10 mouse cellular contexts compared by ENCODE assay signal in genomic region chr9:60456651-60457050, GRCm38 (mm10).
DNase-seq lines count a peak whose midpoint lies in the region; ATAC-seq lines count a peak whose summit lies in the region.
"Had no signal": no experiment of that assay in that cellular context is flagged by ENCODE, and none has a peak within 500 bp of the region (broad histone marks: within the 10 kb centered on the region; RNA-seq: fewer than 3 reads in every experiment).

No protein-coding gene starts in this region.

- no peaks in the 10 kb centered on the region for H3K27me3 ChIP-seq in kidney, embryonic 16.5 days (ENCODE audit: insufficient read depth, low read length)
- H3K27me3 ChIP-seq: liver, embryonic 12.5 days had no signal

- peaks cover 21% of the 10 kb centered on the region for H3K4me1 ChIP-seq in kidney, embryonic 16.5 days (ENCODE audit: insufficient read depth, low read length)
- H3K4me1 ChIP-seq: liver, embryonic 12.5 days had no signal

- 0 out of 2 replicates have a peak, but pooled peaks cover 3% of the 10 kb centered on the region for H3K9me3 ChIP-seq in kidney, embryonic 16.5 days (ENCODE audit: low read length)
- H3K9me3 ChIP-seq: liver, embryonic 12.5 days had no signal

- no peak overlapping the region for H3K4me2 ChIP-seq in kidney, embryonic 16.5 days (replicated peaks; ENCODE audit: low read depth, low read length)
- H3K4me2 ChIP-seq: liver, embryonic 12.5 days had no signal

- H3K4me3 ChIP-seq in kidney, embryonic 16.5 days (ENCODE audit: low read length), result no peak overlapping the region
- H3K4me3 ChIP-seq: liver, embryonic 12.5 days had no signal

- H3K9ac ChIP-seq in kidney, embryonic 16.5 days (replicated peaks; ENCODE audit: low read length), result no peak overlapping the region
- H3K9ac ChIP-seq: liver, embryonic 12.5 days had no signal

- DNase-seq in cerebellum, adult 18-20 months, result peak; percentile 11 to 32
- no peak for DNase-seq in cerebellum, adult 11 months
- DNase-seq in cerebellum, adult 9-11 months, result peak; percentile 20
- peak; percentile 41 for DNase-seq in layer of hippocampus, postnatal 10 days (ENCODE audit: low spot score in 2 of 2)
- DNase-seq in retina, postnatal 1 day, result peak; percentile 65
- no peak for DNase-seq in urinary bladder, postnatal 14 days (ENCODE audit: low spot score)
- DNase-seq: kidney, adult 18-20 months had no signal

- H3K36me3 ChIP-seq in kidney, embryonic 16.5 days (ENCODE audit: insufficient read depth, low read length), result no peaks in the 10 kb centered on the region
- H3K36me3 ChIP-seq: liver, embryonic 12.5 days had no signal

- no peak for ATAC-seq in inflammation-experienced regulatory T-cells, adult 6 months
- ATAC-seq in kidney, embryonic 16.5 days (ENCODE audit: low FRiP score, low TSS enrichment), result no peak
- ATAC-seq: liver, embryonic 12.5 days had no signal

- H3K27ac ChIP-seq in kidney, embryonic 16.5 days (ENCODE audit: low read length), result no peak overlapping the region
- H3K27ac ChIP-seq: liver, embryonic 12.5 days had no signal

- WGBS in kidney, embryonic 16.5 days, result 76% methylated on average over 5 of the region's 5 CpGs

Comparison
In these comparisons a context has a peak if more than half of its experiments do, and no peak if none do; other contexts are left out.
1. DNase-seq: peak in cerebellum, adult 18-20 months (2 of 2), cerebellum, adult 9-11 months (single experiment), layer of hippocampus, postnatal 10 days (2 of 2) and retina, postnatal 1 day (single experiment); none in cerebellum, adult 11 months (single experiment) and urinary bladder, postnatal 14 days (single experiment).